Mouse (Mus musculus) CH12.LX (cell line): ENCODE data around the gene Kcnh7. TPM values are rescaled to one million over a fixed set of nuclear protein-coding genes. Genes with fewer than 3 reads are reported as not detected.

Source experiments
- DNase-seq: peaks from one replicate; pipeline ENCODE4 v3.0.0-alpha.2; 2013; ENCODE audit errors: extremely low read depth
- H3K27ac ChIP-seq: 2 replicates; pipeline ENCODE4 v1.5.1; 2012; ENCODE audit warnings: low read depth, mild to moderate bottlenecking, control low read depth, moderate library complexity; ENCODE audit not compliant: insufficient read depth
- H3K27me3 ChIP-seq: replicated peaks from 2 replicates; pipeline ENCODE3; 2012; ENCODE audit warnings: inconsistent platforms
- H3K36me3 ChIP-seq, 2 experiments: replicated peaks in 1 of 2; 2 replicates each; pipeline versions ENCODE3 to v1.6.1; 2012; ENCODE audit warnings: inconsistent platforms in 1 of 2, low read length in 1 of 2, mild to moderate bottlenecking in 1 of 2, mixed read lengths in 1 of 2, moderate library complexity in 1 of 2; ENCODE audit not compliant: control insufficient read depth in 1 of 2, insufficient read depth in 1 of 2
- H3K4me1 ChIP-seq, 2 experiments: 2 replicates each; pipeline ENCODE4 v1.6.1; 2012; ENCODE audit warnings: inconsistent platforms in 1 of 2, moderate library complexity in 1 of 2; ENCODE audit not compliant: insufficient read depth in 2 of 2, control insufficient read depth in 1 of 2
- H3K4me2 ChIP-seq: 2 replicates; pipeline ENCODE4 v1.6.1; 2012; ENCODE audit warnings: low read depth, mild to moderate bottlenecking, control low read depth; ENCODE audit not compliant: poor library complexity, insufficient read depth, severe bottlenecking
- H3K4me3 ChIP-seq, 3 experiments: fragments of 150-350 bp in 1 of 3; sonication (generic) in 1 of 3; replicated peaks in 1 of 3; 2 replicates each; pipeline versions ENCODE3 to v1.5.1; 2011 to 2012; ENCODE audit warnings: low read depth in 2 of 3, low read length in 2 of 3, mild to moderate bottlenecking in 2 of 3, moderate library complexity in 2 of 3, control low read depth in 1 of 3, improper control_type of control experiment in 1 of 3, inconsistent platforms in 1 of 3, mixed read lengths in 1 of 3; ENCODE audit not compliant: poor library complexity in 1 of 3
- H3K79me2 ChIP-seq: replicated peaks from 2 replicates; pipeline ENCODE4 v1.6.1; 2012; ENCODE audit warnings: mild to moderate bottlenecking, moderate library complexity; ENCODE audit not compliant: control insufficient read depth, poor library complexity, insufficient read depth, severe bottlenecking; ENCODE audit errors: extremely low read depth
- H3K9ac ChIP-seq: 2 replicates; pipeline ENCODE4 v1.6.1; 2012; ENCODE audit warnings: low read depth, mild to moderate bottlenecking, control low read depth, moderate library complexity; ENCODE audit not compliant: insufficient read depth
- H3K9me3 ChIP-seq: replicated peaks from 2 replicates; pipeline ENCODE3; 2012; ENCODE audit warnings: low read length, inconsistent platforms, mixed read lengths
- CHD2 ChIP-seq: IDR thresholded peaks from 2 replicates; pipeline ENCODE4 v1.6.1; 2011; ENCODE audit warnings: low read length, improper control_type of control experiment
- ELF1 ChIP-seq: IDR thresholded peaks from 2 replicates; pipeline ENCODE4 v1.6.1; 2014; ENCODE audit warnings: low read depth, mild to moderate bottlenecking, inconsistent platforms, low read length, improper control_type of control experiment
- GABPA ChIP-seq: IDR thresholded peaks from 2 replicates; pipeline ENCODE4 v1.6.1; 2012; ENCODE audit warnings: low read depth, low read length, improper control_type of control experiment, inconsistent platforms; ENCODE audit not compliant: insufficient replicate concordance
- KAT2A ChIP-seq: IDR thresholded peaks from 2 replicates; pipeline ENCODE4 v1.6.1; 2012; ENCODE audit warnings: low read length, improper control_type of control experiment, inconsistent platforms; ENCODE audit not compliant: insufficient replicate concordance
- MAZ ChIP-seq: IDR thresholded peaks from 2 replicates; pipeline ENCODE4 v1.6.1; 2012; ENCODE audit warnings: low read depth, mild to moderate bottlenecking, inconsistent platforms, low read length, improper control_type of control experiment, moderate library complexity
- MXI1 ChIP-seq: IDR thresholded peaks from 2 replicates; pipeline ENCODE4 v1.6.1; 2011; ENCODE audit warnings: mild to moderate bottlenecking, low read depth, low read length, improper control_type of control experiment
- PAX5 ChIP-seq: IDR thresholded peaks from 2 replicates; pipeline ENCODE4 v1.6.1; 2012; ENCODE audit warnings: low read length, inconsistent platforms, mixed read lengths
- POLR2A ChIP-seq: IDR thresholded peaks from 2 replicates; pipeline ENCODE4 v1.6.1; 2011; ENCODE audit warnings: low read depth, mild to moderate bottlenecking, improper control_type of control experiment, low read length
- RCOR1 ChIP-seq: conservative IDR thresholded peaks from 2 replicates; pipeline ENCODE4 v1.6.1; 2012; ENCODE audit warnings: low read depth, mild to moderate bottlenecking, inconsistent platforms, low read length, improper control_type of control experiment
- SIN3A ChIP-seq: IDR thresholded peaks from 2 replicates; pipeline ENCODE4 v1.6.1; 2012; ENCODE audit warnings: low read length, improper control_type of control experiment, inconsistent platforms
- SMC3 ChIP-seq: IDR thresholded peaks from 2 replicates; pipeline ENCODE4 v1.6.1; 2011; ENCODE audit warnings: low read depth, low read length, improper control_type of control experiment
- TBP ChIP-seq: conservative IDR thresholded peaks from 2 replicates; pipeline ENCODE4 v1.6.1; 2011; ENCODE audit warnings: low read depth, low read length, improper control_type of control experiment
- UBTF ChIP-seq: IDR thresholded peaks from 2 replicates; pipeline ENCODE4 v1.6.1; 2012; ENCODE audit warnings: low read depth, mild to moderate bottlenecking, inconsistent platforms, low read length, improper control_type of control experiment, moderate library complexity
- ZC3H11A ChIP-seq: IDR thresholded peaks from 2 replicates; pipeline ENCODE4 v1.6.1; 2012; ENCODE audit warnings: low read depth, mild to moderate bottlenecking, inconsistent platforms, low read length, improper control_type of control experiment
- ZMIZ1 ChIP-seq: IDR thresholded peaks from 2 replicates; pipeline ENCODE4 v1.6.1; 2012; ENCODE audit warnings: low read depth, mild to moderate bottlenecking, inconsistent platforms, low read length, improper control_type of control experiment
- ZNF384 ChIP-seq: IDR thresholded peaks from 2 replicates; pipeline ENCODE4 v1.6.1; 2012; ENCODE audit warnings: low read depth, low read length, improper control_type of control experiment, inconsistent platforms
- dilution Hi-C: fragments of 300-500 bp; cut with MboI; formaldehyde crosslinking; loops from 2 replicates; pipeline ENCODE4 v1.14.3; 2020; ENCODE audit warnings: low sequenced_read_pairs; ENCODE audit not compliant: extremely low pct_unique_long_range_greater_than_20kb, extremely low pct_ligation_motif_present
- in situ Hi-C: fragments of 300-500 bp; cut with MboI; formaldehyde crosslinking; loops from 3 replicates; pipeline ENCODE4 v1.14.3; 2019; ENCODE audit warnings: low sequenced_read_pairs, low pct_ligation_motif_present, low pct_unique_long_range_greater_than_20kb, mixed read lengths
- polyA plus RNA-seq: library from polyadenylated mRNA; unstranded; fragments of >175 nt; gene quantifications from 2 replicates; pipeline ENCODE4 v1.2.1, GENCODE M21; 2012; ENCODE audit warnings: low read depth; ENCODE audit not compliant: insufficient read length
- total RNA-seq, 2 experiments: library from RNA; depleted of rRNA; stranded (reverse); fragments of 300-350 nt in 1 of 2; fragments of >200 nt in 1 of 2; gene quantifications; 2 replicates each; pipeline ENCODE4 v1.2.3; 2012 to 2014

Kcnh7 gene
- total and polyA plus RNA-seq, 3 experiments = 0.10 TPM; not detected in 2

DNA sequence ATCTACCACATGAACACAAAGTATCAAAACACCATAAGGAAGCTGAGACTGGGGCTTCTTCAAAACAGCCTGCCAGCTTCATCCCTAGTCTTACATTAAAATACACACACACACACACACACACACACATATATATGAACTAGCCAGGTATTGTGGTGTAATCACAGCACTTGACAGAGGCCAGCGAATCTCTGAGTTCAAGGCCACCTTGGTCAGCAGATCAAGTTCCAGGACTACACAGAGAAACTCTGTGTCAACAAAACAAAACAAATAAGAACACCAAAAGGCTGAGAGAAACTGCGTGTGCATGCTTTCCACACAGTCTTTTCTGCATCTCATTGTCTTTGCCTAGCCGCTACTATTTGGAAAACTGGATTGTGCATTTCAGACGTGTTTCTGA lies 531.6 kb downstream of the Kcnh7 start:
- no peak for DNase-seq
- Histone ChIP-seq H3K4me2 (no peak overlapping the region), H3K79me2 (no peaks in the 10 kb centered on the region), H3K9me3 (no peaks in the 10 kb centered on the region), H3K27me3 (no peaks in the 10 kb centered on the region), H3K36me3 (no peaks in the 10 kb centered on the region), H3K4me3 (no peak overlapping the region), H3K9ac (no peak overlapping the region), H3K27ac (no peak overlapping the region), H3K4me1 (no peaks in the 10 kb centered on the region)
- in situ Hi-C loops = no loop called here
- TF ChIP-seq KAT2A (no peak), ZC3H11A (no peak), SMC3 (no peak), ZMIZ1 (no peak), POLR2A (no peak), MXI1 (no peak), UBTF (no peak)
- dilution Hi-C loops = no loop called here

- no peaks in the 10 kb centered on the region for H3K79me2 ChIP-seq
- dilution Hi-C loops (no loop called here), in situ Hi-C loops (no loop called here)
- DNase-seq = no peak
- no peak for TF ChIP-seq GABPA
- no peak for TF ChIP-seq SMC3
- TF ChIP-seq CHD2 = no peak
- TF ChIP-seq PAX5 = no peak
- TF ChIP-seq ZNF384 = no peak
- TF ChIP-seq TBP = no peak
- TF ChIP-seq SIN3A = no peak
- no peak for TF ChIP-seq ZC3H11A
- TF ChIP-seq MXI1 = no peak
- no peak for TF ChIP-seq POLR2A
- no peak for TF ChIP-seq RCOR1
- no peak for TF ChIP-seq UBTF
- TF ChIP-seq MAZ = no peak
- no peak for TF ChIP-seq ELF1
- H3K27me3 ChIP-seq = no peaks in the 10 kb centered on the region
- no peaks in the 10 kb centered on the region for H3K4me1 ChIP-seq
- no peaks in the 10 kb centered on the region for H3K36me3 ChIP-seq
- no peak overlapping the region for H3K4me2 ChIP-seq
- H3K9ac ChIP-seq = no peak overlapping the region
- H3K4me3 ChIP-seq = no peak overlapping the region
- H3K9me3 ChIP-seq = no peaks in the 10 kb centered on the region
- no peak overlapping the region for H3K27ac ChIP-seq
These were observed 532.2 kb downstream of the Kcnh7 start for GRCm38 (mm10) chr2:62651890-62652289.
